11 mouse cellular contexts compared by ENCODE assay signal in the genomic region with DNA sequence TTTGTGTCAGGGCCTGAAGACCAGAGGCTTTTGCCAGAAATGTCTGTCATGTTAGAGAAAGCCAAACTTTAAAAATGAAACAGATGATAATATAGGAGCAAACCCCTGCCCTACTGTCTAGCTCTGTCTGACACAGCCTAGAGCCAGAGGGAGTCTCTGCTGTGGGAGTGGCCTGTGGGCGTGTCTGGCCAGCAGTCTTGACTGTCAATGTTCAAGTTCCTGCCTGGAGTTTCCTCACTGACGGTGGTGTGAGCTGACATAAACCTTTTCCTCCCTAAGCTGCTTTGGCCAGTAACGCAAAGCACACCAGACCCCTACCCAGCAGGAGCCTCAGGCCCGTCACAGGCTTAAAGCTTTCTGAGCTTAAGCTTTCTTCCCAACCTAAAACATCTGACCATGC. TPM values are rescaled to one million over a fixed set of nuclear protein-coding genes. Genes with fewer than 3 reads are reported as not detected.
DNase-seq lines count a peak whose midpoint lies in the region; TF ChIP-seq lines count a peak whose summit lies in the region.
"Had no signal": no experiment of that assay in that cellular context is flagged by ENCODE, and none has a peak within 500 bp of the region (broad histone marks: within the 10 kb centered on the region; RNA-seq: fewer than 3 reads in every experiment).

No protein-coding gene starts in this region.

- DNase-seq in gastrocnemius, adult 2 months = peak; percentile 57
- DNase-seq in gastrocnemius, postnatal 4 days (ENCODE audit: low spot score in 2 of 2) = no peak
- peak; percentile 70 for DNase-seq in ZHBTc4 (ENCODE audit: low read depth, low spot score)
- peak; percentile 21 to 31 for DNase-seq in heart, postnatal 36 days
- DNase-seq in lung, postnatal 10 days = peak; percentile 82
- no peak for DNase-seq in frontal cortex, postnatal 14 days (ENCODE audit: low spot score in 2 of 2)
- no peak for DNase-seq in cerebellum, postnatal 14 days
- DNase-seq in thymus, postnatal 4 days = no peak
- DNase-seq: cerebellum, adult 9-10 months had no signal

- no peak for TF ChIP-seq CTCF in gastrocnemius, adult 2 months (IDR thresholded peaks at IDR 0.05)

- peak overlapping the region; percentile 76 for H3K27ac ChIP-seq in gastrocnemius, adult 2 months
- H3K27ac ChIP-seq: hindbrain, embryonic 15.5 days; midbrain, embryonic 13.5 days had no signal

- intact Hi-C loops in gastrocnemius, adult 2 months (cut with DNase I) = no loop called here
- intact Hi-C loops in heart, postnatal 36 days (cut with DNase I) = no loop called here

- no peak overlapping the region for H3K4me3 ChIP-seq in gastrocnemius, adult 2 months
- H3K4me3 ChIP-seq: hindbrain, embryonic 15.5 days; midbrain, embryonic 13.5 days had no signal

RNA-seq across cellular contexts. Expression of a gene that starts 16.2 kb away (rescaled TPM):
- total RNA-seq in gastrocnemius, adult 2 months (2021) = 10 to 100 TPM; 13.6 to 14.3 TPM
- total RNA-seq in gastrocnemius, postnatal 4 days (2021) = 10 to 100 TPM; 15.7 to 18.1 TPM
- 10 to 100 TPM; 17.5 to 20.6 TPM for total RNA-seq in heart, postnatal 36 days (2021)

RNA-seq across cellular contexts. Expression of a gene that starts 21.0 kb away (rescaled TPM):
- total RNA-seq in gastrocnemius, adult 2 months (2021) = 1 to 10 TPM; 3.0 to 3.4 TPM
- 10 to 100 TPM; 17.3 to 18.4 TPM for total RNA-seq in gastrocnemius, postnatal 4 days (2021)
- 1 to 10 TPM; 7.4 to 7.7 TPM for total RNA-seq in heart, postnatal 36 days (2021)

Comparison
In these comparisons a context has a peak if more than half of its experiments do, and no peak if none do; other contexts are left out.
1. DNase-seq: peak in gastrocnemius, adult 2 months (single experiment), ZHBTc4 (single experiment), heart, postnatal 36 days (2 of 2) and lung, postnatal 10 days (single experiment); none in gastrocnemius, postnatal 4 days (0 of 2), frontal cortex, postnatal 14 days (0 of 2), cerebellum, postnatal 14 days (0 of 2) and thymus, postnatal 4 days (single experiment).